Mouse (Mus musculus) ES-Bruce4 (cell line): ENCODE results near the gene Snx25. TPM values are rescaled to one million over a fixed set of nuclear protein-coding genes. Genes with fewer than 3 reads are reported as not detected.
"Not testable (repeated sequence)": the region's sequence is repeated elsewhere in the genome, so short reads cannot be mapped to it uniquely, and the experiment has no call there.

Experiments
- H3K27ac ChIP-seq: 2 replicates; pipeline ENCODE4 v1.5.1; 2012; ENCODE audit warnings: low read length, inconsistent platforms; ENCODE audit not compliant: insufficient read depth
- H3K27me3 ChIP-seq: 2 replicates; pipeline ENCODE4 v1.6.1; 2012; ENCODE audit warnings: mild to moderate bottlenecking, low read length, inconsistent platforms; ENCODE audit not compliant: control insufficient read depth, poor library complexity, insufficient read depth, severe bottlenecking
- H3K36me3 ChIP-seq: 2 replicates; pipeline ENCODE4 v1.6.1; 2012; ENCODE audit warnings: inconsistent platforms, mild to moderate bottlenecking, low read length, moderate library complexity; ENCODE audit not compliant: control insufficient read depth, poor library complexity, insufficient read depth, severe bottlenecking
- H3K4me1 ChIP-seq: one replicate; pipeline ENCODE4 v1.8.1; 2011; ENCODE audit warnings: low read length; ENCODE audit not compliant: control insufficient read depth, insufficient read depth
- H3K4me3 ChIP-seq: 2 replicates; pipeline ENCODE4 v1.5.1; 2011; ENCODE audit warnings: low read depth, mild to moderate bottlenecking, low read length
- H3K9ac ChIP-seq: 2 replicates; pipeline ENCODE4 v1.6.1; 2012; ENCODE audit warnings: low read depth, mild to moderate bottlenecking, inconsistent platforms; ENCODE audit not compliant: poor library complexity, severe bottlenecking
- H3K9me3 ChIP-seq: replicated peaks from 2 replicates; pipeline ENCODE4 v1.6.1; 2012; ENCODE audit warnings: mild to moderate bottlenecking, low read length, inconsistent platforms; ENCODE audit not compliant: control insufficient read depth, poor library complexity, insufficient read depth, severe bottlenecking
- CTCF ChIP-seq: IDR thresholded peaks from one replicate; pipeline ENCODE4 v1.8.1; 2011; ENCODE audit warnings: low read depth, low read length
- EP300 ChIP-seq: IDR thresholded peaks from 2 replicates; pipeline ENCODE4 v1.6.1; 2011; ENCODE audit warnings: low read depth, low read length; ENCODE audit not compliant: insufficient read depth
- POLR2A ChIP-seq: IDR thresholded peaks from one replicate; pipeline ENCODE4 v1.8.1; 2011; ENCODE audit warnings: low read length; ENCODE audit not compliant: insufficient read depth
- polyA plus RNA-seq: library from polyadenylated mRNA; stranded (reverse); fragments of >200 nt; gene quantifications from 2 replicates; pipeline ENCODE4 v1.2.4, GENCODE M21; 2011; ENCODE audit warnings: low read depth; ENCODE audit not compliant: missing spikeins, insufficient read depth, insufficient read length

Snx25 gene
- polyA plus RNA-seq, 1 experiment = 8.6 TPM

- H3K9ac ChIP-seq = no peak overlapping the region
- H3K27ac ChIP-seq = no peak overlapping the region
- H3K4me1 ChIP-seq = no peaks in the 10 kb centered on the region
- no peaks in the 10 kb centered on the region for H3K27me3 ChIP-seq
- TF ChIP-seq CTCF (no peak), POLR2A (no peak), EP300 (no peak)
- H3K9me3 ChIP-seq = peaks cover 5% of the 10 kb centered on the region; the same call in 1 of the 2 replicates
- H3K36me3 ChIP-seq = no peaks in the 10 kb centered on the region; the same call in 1 of the 2 replicates
- no peak overlapping the region for H3K4me3 ChIP-seq
Observed at GRCm38 (mm10) chr8:46122498-46122897, 29.5 kb downstream of the Snx25 start.

GRCm38 (mm10) chr8:46119176-46119575, 32.8 kb downstream of the Snx25 start:
- Histone ChIP-seq H3K4me1 (no peaks in the 10 kb centered on the region), H3K9ac (no peak overlapping the region), H3K36me3 (no peaks in the 10 kb centered on the region; the same call in none of the 2 replicates), H3K27ac (no peak overlapping the region), H3K27me3 (no peaks in the 10 kb centered on the region), H3K9me3 (peaks cover 5% of the 10 kb centered on the region; the same call in 1 of the 2 replicates), H3K4me3 (no peak overlapping the region)
- TF ChIP-seq CTCF (no peak), EP300 (no peak), POLR2A (no peak)

GRCm38 (mm10) chr8:46117172-46117571, 34.8 kb downstream of the Snx25 start:
- H3K9me3 ChIP-seq = peaks cover 5% of the 10 kb centered on the region; the same call in 1 of the 2 replicates
- no peak overlapping the region for H3K9ac ChIP-seq
- no peaks in the 10 kb centered on the region for H3K4me1 ChIP-seq
- TF ChIP-seq POLR2A = no peak
- TF ChIP-seq EP300 = no peak
- no peak for TF ChIP-seq CTCF
- no peak overlapping the region for H3K27ac ChIP-seq
- H3K4me3 ChIP-seq = no peak overlapping the region
- no peaks in the 10 kb centered on the region for H3K27me3 ChIP-seq
- H3K36me3 ChIP-seq = no peaks in the 10 kb centered on the region; the same call in 1 of the 2 replicates

GRCm38 (mm10) chr8:46113421-46114170, 38.4 kb downstream of the Snx25 start:
- not testable (repeated sequence) for H3K9ac ChIP-seq, H3K36me3 ChIP-seq, H3K4me3 ChIP-seq, H3K27me3 ChIP-seq, H3K4me1 ChIP-seq, H3K9me3 ChIP-seq, H3K27ac ChIP-seq

- no peak overlapping the region for H3K27ac ChIP-seq
- H3K4me1 ChIP-seq = no peaks in the 10 kb centered on the region
- no peaks in the 10 kb centered on the region for H3K36me3 ChIP-seq
- no peaks in the 10 kb centered on the region; the same call in 1 of the 2 replicates for H3K9me3 ChIP-seq
- H3K27me3 ChIP-seq = no peaks in the 10 kb centered on the region
- H3K4me3 ChIP-seq = no peak overlapping the region
- no peak overlapping the region for H3K9ac ChIP-seq
- TF ChIP-seq CTCF = no peak
- TF ChIP-seq EP300 = no peak
- no peak for TF ChIP-seq POLR2A
Observed at GRCm38 (mm10) chr8:46107690-46108089, 44.3 kb downstream of the Snx25 start.

GRCm38 (mm10) chr8:46103434-46103833, 48.5 kb downstream of the Snx25 start:
- no peak for TF ChIP-seq EP300
- TF ChIP-seq POLR2A = no peak
- TF ChIP-seq CTCF = no peak
- H3K9me3 ChIP-seq = peaks cover 8% of the 10 kb centered on the region
- H3K27me3 ChIP-seq = no peaks in the 10 kb centered on the region
- H3K4me3 ChIP-seq = no peak overlapping the region
- no peak overlapping the region for H3K9ac ChIP-seq
- no peaks in the 10 kb centered on the region for H3K4me1 ChIP-seq
- no peak overlapping the region for H3K27ac ChIP-seq
- no peaks in the 10 kb centered on the region; the same call in 1 of the 2 replicates for H3K36me3 ChIP-seq
